Comparison of ENCODE assay signal across 8 mouse cellular contexts in the genomic region with DNA sequence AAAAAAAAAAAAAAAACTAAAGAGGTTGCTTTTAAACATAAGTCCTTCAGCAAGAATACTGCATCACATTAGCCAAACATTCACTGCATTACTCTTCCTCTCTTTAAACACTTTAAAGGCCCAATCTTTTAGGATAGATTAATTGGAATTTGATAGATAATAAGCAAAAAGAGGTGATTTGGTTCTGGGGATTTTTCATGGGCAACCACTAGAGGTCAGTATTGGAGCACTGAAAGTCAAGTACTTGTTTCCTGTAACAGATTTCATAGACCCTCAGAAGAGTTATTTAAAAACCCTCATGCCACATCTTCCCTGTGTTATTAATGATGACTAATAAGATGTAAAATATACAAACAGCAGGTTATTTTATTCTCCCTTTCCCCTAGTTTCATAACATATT.
DNase-seq lines count a peak whose midpoint lies in the region; ATAC-seq and TF ChIP-seq lines count a peak whose summit lies in the region.

No protein-coding gene starts in this region.

- H3K4me3 ChIP-seq in heart, adult 2 months = no peak overlapping the region
- no peak overlapping the region for H3K4me3 ChIP-seq in heart, embryonic 10.5 days
- H3K4me3 ChIP-seq in neural tube, embryonic 15.5 days (replicated peaks) = no peak overlapping the region

- H3K27ac ChIP-seq in heart, adult 2 months = no peak overlapping the region
- H3K27ac ChIP-seq in heart, embryonic 10.5 days = no peak overlapping the region
- H3K27ac ChIP-seq in neural tube, embryonic 15.5 days (replicated peaks) = no peak overlapping the region

- peak; percentile 90 for TF ChIP-seq CTCF in heart, adult 2 months (IDR thresholded peaks at IDR 0.05)
- 0 out of 2 replicates have a peak, but pooled peaks have one; percentile 20 for TF ChIP-seq CTCF in brain, embryonic 14.5 days (IDR thresholded peaks at IDR 0.05; ENCODE audit: borderline replicate concordance, extremely low read depth, insufficient read depth, insufficient read length)

- no peaks in the 10 kb centered on the region for H3K9me3 ChIP-seq in heart, embryonic 10.5 days
- no peaks in the 10 kb centered on the region for H3K9me3 ChIP-seq in neural tube, embryonic 15.5 days (replicated peaks)

- TF ChIP-seq EP300 in heart, adult 2 months (IDR thresholded peaks at IDR 0.05; ENCODE audit: insufficient read depth, low read depth, low read length) = no peak

- H3K4me2 ChIP-seq in neural tube, embryonic 15.5 days = no peak overlapping the region

- H3K9ac ChIP-seq in heart, adult 2 months (ENCODE audit: low read depth, low read length) = no peak overlapping the region
- H3K9ac ChIP-seq in neural tube, embryonic 15.5 days (replicated peaks) = no peak overlapping the region

- no peaks in the 10 kb centered on the region for H3K36me3 ChIP-seq in heart, adult 2 months (ENCODE audit: control insufficient read depth, insufficient read depth, low read length)
- H3K36me3 ChIP-seq in heart, embryonic 10.5 days = no peaks in the 10 kb centered on the region
- no peaks in the 10 kb centered on the region for H3K36me3 ChIP-seq in neural tube, embryonic 15.5 days

- TF ChIP-seq POLR2A in heart, adult 2 months (IDR thresholded peaks at IDR 0.05; ENCODE audit: insufficient read depth, low read depth, low read length) = no peak
- TF ChIP-seq POLR2A in brain, embryonic 14.5 days (IDR thresholded peaks at IDR 0.05; ENCODE audit: borderline replicate concordance, extremely low read depth, insufficient read depth, insufficient read length, poor library complexity, severe bottlenecking) = no peak

- no peak for ATAC-seq in neural tube, embryonic 15.5 days (ENCODE audit: low FRiP score)

- no peaks in the 10 kb centered on the region; the same call in 1 of the 2 replicates for H3K79me2 ChIP-seq in heart, adult 2 months (replicated peaks; ENCODE audit: control insufficient read depth, insufficient read depth, low read length)

- no peaks in the 10 kb centered on the region for H3K27me3 ChIP-seq in heart, adult 2 months (ENCODE audit: control insufficient read depth, insufficient read depth, low read length)
- H3K27me3 ChIP-seq in heart, embryonic 10.5 days (ENCODE audit: insufficient read depth, poor library complexity, severe bottlenecking) = no peaks in the 10 kb centered on the region
- H3K27me3 ChIP-seq in neural tube, embryonic 15.5 days (replicated peaks) = no peaks in the 10 kb centered on the region

- no peaks in the 10 kb centered on the region; the same call in 1 of the 2 replicates for H3K4me1 ChIP-seq in heart, adult 2 months (ENCODE audit: control insufficient read depth, insufficient read depth, low read length)
- H3K4me1 ChIP-seq in heart, embryonic 10.5 days = peaks cover 8% of the 10 kb centered on the region; the same call in 1 of the 2 replicates
- H3K4me1 ChIP-seq in neural tube, embryonic 15.5 days = no peaks in the 10 kb centered on the region

- no peak for DNase-seq in heart, adult 2 months
- DNase-seq in heart, embryonic 10.5 days (ENCODE audit: low spot score) = no peak
- DNase-seq in right cerebral cortex, adult 18-20 months = peak; percentile 40
- DNase-seq in right cerebral cortex, postnatal 25 days = no peak
- peak; percentile 85 for DNase-seq in brain, embryonic 14.5 days (ENCODE audit: low read depth)
- DNase-seq in kidney, postnatal 36 days = peak; percentile 27 to 55
- peak; percentile 40 for DNase-seq in retina, postnatal 7 days (ENCODE audit: low read depth, low spot score)

- intact Hi-C loops in heart, adult 2 months (cut with DNase I) = loop anchor here (1.0 to 5.0 kb wide), 2 partner anchors 318 to 798 kb away; no protein-coding TSS in a partner anchor

Comparison
In these comparisons a context has a peak if more than half of its experiments do, and no peak if none do; other contexts are left out.
1. DNase-seq: peak in right cerebral cortex, adult 18-20 months (single experiment), brain, embryonic 14.5 days (single experiment), kidney, postnatal 36 days (2 of 2) and retina, postnatal 7 days (single experiment); none in heart, adult 2 months (0 of 2), heart, embryonic 10.5 days (single experiment) and right cerebral cortex, postnatal 25 days (single experiment).